Mouse (Mus musculus): ENCODE measurements around the gene Lancl1. TPM values are rescaled to one million over a fixed set of nuclear protein-coding genes. Genes with fewer than 3 reads are reported as not detected.
A peak's percentile ranks its signal among the peaks of the same experiment; 100 is the strongest.

The Lancl1 gene
- polyA plus RNA-seq, 1 experiment = 66.9 TPM

- no peak overlapping the region for H3K27ac ChIP-seq (ENCODE audit: insufficient read depth, low read depth, low read length)
- H3K4me1 ChIP-seq (ENCODE audit: control insufficient read depth, insufficient read depth, low read length) = no peaks in the 10 kb centered on the region
- no peaks in the 10 kb centered on the region for H3K27me3 ChIP-seq (replicated peaks; ENCODE audit: control insufficient read depth, insufficient read depth, low read length)
- no peak overlapping the region for H3K4me3 ChIP-seq (ENCODE audit: insufficient read depth, low read depth, low read length)
- DNase-seq = no peak
- H3K36me3 ChIP-seq (ENCODE audit: control insufficient read depth, insufficient read depth, low read length) = peaks cover 4% of the 10 kb centered on the region; the same call in 1 of the 2 replicates
- TF ChIP-seq CTCF (conservative IDR thresholded peaks at IDR 0.05; ENCODE audit: insufficient read depth, insufficient read length, low read depth, low read length) = no peak
- WGBS = 74% methylated on average over 3 of the region's 3 CpGs
Measured at GRCm38 (mm10) chr1:67000484-67000883, 38.2 kb downstream of the Lancl1 start.

GRCm38 (mm10) chr1:66998601-66999000, 40.1 kb downstream of the Lancl1 start:
- TF ChIP-seq CTCF (conservative IDR thresholded peaks at IDR 0.05; ENCODE audit: insufficient read depth, insufficient read length, low read depth, low read length) (no peak), POLR2A (IDR thresholded peaks at IDR 0.05; ENCODE audit: low read depth, low read length) (no peak)
- no peak for DNase-seq
- Histone ChIP-seq H3K27me3 (replicated peaks; ENCODE audit: control insufficient read depth, insufficient read depth, low read length) (no peaks in the 10 kb centered on the region), H3K4me1 (ENCODE audit: control insufficient read depth, insufficient read depth, low read length) (no peaks in the 10 kb centered on the region), H3K36me3 (ENCODE audit: control insufficient read depth, insufficient read depth, low read length) (no peaks in the 10 kb centered on the region), H3K4me3 (ENCODE audit: insufficient read depth, low read depth, low read length) (no peak overlapping the region), H3K27ac (ENCODE audit: insufficient read depth, low read depth, low read length) (no peak overlapping the region)
- WGBS = 93% methylated on average over 1 of the region's 1 CpGs

GRCm38 (mm10) chr1:66998188-66998587, 40.5 kb downstream of the Lancl1 start:
- DNase-seq = no peak
- H3K4me3 ChIP-seq (ENCODE audit: insufficient read depth, low read depth, low read length) = no peak overlapping the region
- no peaks in the 10 kb centered on the region for H3K4me1 ChIP-seq (ENCODE audit: control insufficient read depth, insufficient read depth, low read length)
- no peaks in the 10 kb centered on the region for H3K36me3 ChIP-seq (ENCODE audit: control insufficient read depth, insufficient read depth, low read length)
- no peak overlapping the region for H3K27ac ChIP-seq (ENCODE audit: insufficient read depth, low read depth, low read length)
- WGBS = 93% methylated on average over 4 of the region's 4 CpGs
- TF ChIP-seq CTCF (conservative IDR thresholded peaks at IDR 0.05; ENCODE audit: insufficient read depth, insufficient read length, low read depth, low read length) (no peak), POLR2A (IDR thresholded peaks at IDR 0.05; ENCODE audit: low read depth, low read length) (no peak)
- H3K27me3 ChIP-seq (replicated peaks; ENCODE audit: control insufficient read depth, insufficient read depth, low read length) = no peaks in the 10 kb centered on the region

GRCm38 (mm10) chr1:66996819-66997218, 41.9 kb downstream of the Lancl1 start:
- DNase-seq = no peak
- 83% methylated on average over 2 of the region's 2 CpGs for WGBS

GRCm38 (mm10) chr1:66992764-66993163, 45.9 kb downstream of the Lancl1 start:
- Histone ChIP-seq H3K4me1 (ENCODE audit: control insufficient read depth, insufficient read depth, low read length) (no peaks in the 10 kb centered on the region), H3K4me3 (ENCODE audit: insufficient read depth, low read depth, low read length) (no peak overlapping the region), H3K27me3 (replicated peaks; ENCODE audit: control insufficient read depth, insufficient read depth, low read length) (no peaks in the 10 kb centered on the region), H3K36me3 (ENCODE audit: control insufficient read depth, insufficient read depth, low read length) (no peaks in the 10 kb centered on the region), H3K27ac (ENCODE audit: insufficient read depth, low read depth, low read length) (no peak overlapping the region)
- TF ChIP-seq POLR2A (IDR thresholded peaks at IDR 0.05; ENCODE audit: low read depth, low read length) = no peak
- peak; percentile 28; the same call in 1 of the 2 replicates for TF ChIP-seq CTCF (conservative IDR thresholded peaks at IDR 0.05; ENCODE audit: insufficient read depth, insufficient read length, low read depth, low read length)
- DNase-seq = peak; percentile 67

More at GRCm38 (mm10) chr1:66996819-66997218, 41.9 kb downstream of the Lancl1 start:
- Histone ChIP-seq H3K36me3 (ENCODE audit: control insufficient read depth, insufficient read depth, low read length) (no peaks in the 10 kb centered on the region), H3K27ac (ENCODE audit: insufficient read depth, low read depth, low read length) (no peak overlapping the region), H3K27me3 (replicated peaks; ENCODE audit: control insufficient read depth, insufficient read depth, low read length) (no peaks in the 10 kb centered on the region), H3K4me3 (ENCODE audit: insufficient read depth, low read depth, low read length) (no peak overlapping the region), H3K4me1 (ENCODE audit: control insufficient read depth, insufficient read depth, low read length) (no peaks in the 10 kb centered on the region)
- no peak for TF ChIP-seq CTCF (conservative IDR thresholded peaks at IDR 0.05; ENCODE audit: insufficient read depth, insufficient read length, low read depth, low read length)
- TF ChIP-seq POLR2A (IDR thresholded peaks at IDR 0.05; ENCODE audit: low read depth, low read length) = no peak

GRCm38 (mm10) chr1:66987558-66988190, 51.0 kb downstream of the Lancl1 start:
- H3K36me3 ChIP-seq (ENCODE audit: control insufficient read depth, insufficient read depth, low read length) = no peaks in the 10 kb centered on the region
- H3K4me1 ChIP-seq (ENCODE audit: control insufficient read depth, insufficient read depth, low read length) = no peaks in the 10 kb centered on the region
- no peak overlapping the region for H3K27ac ChIP-seq (ENCODE audit: insufficient read depth, low read depth, low read length)
- no peak for DNase-seq
- H3K27me3 ChIP-seq (replicated peaks; ENCODE audit: control insufficient read depth, insufficient read depth, low read length) = no peaks in the 10 kb centered on the region
- WGBS = 74% methylated on average over 18 of the region's 18 CpGs
- no peak overlapping the region for H3K4me3 ChIP-seq (ENCODE audit: insufficient read depth, low read depth, low read length)
- no peak for TF ChIP-seq POLR2A (IDR thresholded peaks at IDR 0.05; ENCODE audit: low read depth, low read length)

- 66% methylated on average over 4 of the region's 4 CpGs for WGBS
- H3K4me1 ChIP-seq (ENCODE audit: control insufficient read depth, insufficient read depth, low read length) = no peaks in the 10 kb centered on the region
- no peak for TF ChIP-seq CTCF (conservative IDR thresholded peaks at IDR 0.05; ENCODE audit: insufficient read depth, insufficient read length, low read depth, low read length)
- DNase-seq = no peak
- no peak overlapping the region for H3K4me3 ChIP-seq (ENCODE audit: insufficient read depth, low read depth, low read length)
- H3K27ac ChIP-seq (ENCODE audit: insufficient read depth, low read depth, low read length) = no peak overlapping the region
- no peaks in the 10 kb centered on the region for H3K27me3 ChIP-seq (replicated peaks; ENCODE audit: control insufficient read depth, insufficient read depth, low read length)
- H3K36me3 ChIP-seq (ENCODE audit: control insufficient read depth, insufficient read depth, low read length) = no peaks in the 10 kb centered on the region
Measured at GRCm38 (mm10) chr1:66985906-66986305, 52.8 kb downstream of the Lancl1 start.
